ENCODE assay signal across 9 mouse cellular contexts in the genomic region with DNA sequence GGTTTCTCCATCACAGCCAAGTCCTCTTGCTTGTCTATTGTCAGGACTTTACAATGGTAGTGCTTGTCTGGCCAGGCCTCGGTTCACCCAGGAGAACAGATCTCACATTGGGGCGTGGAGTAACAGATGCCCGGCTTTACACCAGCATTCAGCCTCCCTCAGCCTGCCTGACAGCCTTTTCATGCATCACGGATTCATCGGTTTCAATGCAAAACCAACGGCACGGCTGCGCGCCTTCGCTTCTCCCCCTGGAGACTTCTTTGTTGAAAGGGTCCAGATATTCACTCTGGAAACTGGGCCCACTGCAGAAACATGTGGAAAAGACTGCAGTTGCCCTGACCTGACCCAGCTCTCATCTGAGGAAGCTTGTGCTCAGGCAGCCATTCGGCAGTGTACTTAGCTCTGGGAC.
DNase-seq lines count a peak whose midpoint lies in the region; ATAC-seq and TF ChIP-seq lines count a peak whose summit lies in the region.
"Had no signal": no experiment of that assay in that cellular context is flagged by ENCODE, and none has a peak within 500 bp of the region (broad histone marks: within the 10 kb centered on the region; RNA-seq: fewer than 3 reads in every experiment).

No protein-coding gene starts in this region.

- no peaks in the 10 kb centered on the region for H3K27me3 ChIP-seq in embryonic facial prominence, embryonic 11.5 days (ENCODE audit: control insufficient read depth, insufficient read depth, low read length)
- H3K27me3 ChIP-seq in hindbrain, embryonic 15.5 days = no peaks in the 10 kb centered on the region
- H3K27me3 ChIP-seq in neural tube, embryonic 11.5 days (ENCODE audit: control insufficient read depth, insufficient read depth, low read length) = no peaks in the 10 kb centered on the region
- H3K27me3 ChIP-seq: liver, embryonic 12.5 days had no signal

- H3K4me1 ChIP-seq in embryonic facial prominence, embryonic 11.5 days (ENCODE audit: control insufficient read depth, insufficient read depth, low read length) = no peaks in the 10 kb centered on the region
- peaks cover 6% of the 10 kb centered on the region for H3K4me1 ChIP-seq in hindbrain, embryonic 15.5 days (replicated peaks)
- H3K4me1 ChIP-seq in neural tube, embryonic 11.5 days (ENCODE audit: control insufficient read depth, insufficient read depth, low read length) = no peaks in the 10 kb centered on the region
- H3K4me1 ChIP-seq in lung, adult 2 months (ENCODE audit: control insufficient read depth, insufficient read depth, low read length) = no peaks in the 10 kb centered on the region
- H3K4me1 ChIP-seq: liver, embryonic 12.5 days had no signal

- no peaks in the 10 kb centered on the region for H3K9me3 ChIP-seq in embryonic facial prominence, embryonic 11.5 days (replicated peaks; ENCODE audit: control insufficient read depth, low read length)
- no peaks in the 10 kb centered on the region for H3K9me3 ChIP-seq in hindbrain, embryonic 15.5 days
- H3K9me3 ChIP-seq in neural tube, embryonic 11.5 days (ENCODE audit: control insufficient read depth, low read length) = no peaks in the 10 kb centered on the region
- H3K9me3 ChIP-seq: liver, embryonic 12.5 days had no signal

- ATAC-seq in cerebellum, adult (ENCODE audit: insufficient number of reproducible peaks, low FRiP score, low TSS enrichment) = 0 out of 2 replicates have a peak, but pooled peaks have one; percentile 26
- ATAC-seq in embryonic facial prominence, embryonic 11.5 days (replicated peaks; ENCODE audit: insufficient number of reproducible peaks, low FRiP score, low TSS enrichment, low read depth) = peak; percentile 82
- ATAC-seq in hindbrain, embryonic 15.5 days (ENCODE audit: low FRiP score, low read depth) = peak; percentile 93
- ATAC-seq in neural tube, embryonic 11.5 days (ENCODE audit: insufficient read depth, low FRiP score, low TSS enrichment) = peak; percentile 88
- ATAC-seq: liver, embryonic 12.5 days had no signal

- no peaks in the 10 kb centered on the region for H3K36me3 ChIP-seq in embryonic facial prominence, embryonic 11.5 days (replicated peaks; ENCODE audit: control insufficient read depth, insufficient read depth, low read depth, low read length)
- H3K36me3 ChIP-seq in hindbrain, embryonic 15.5 days = no peaks in the 10 kb centered on the region
- H3K36me3 ChIP-seq in neural tube, embryonic 11.5 days (ENCODE audit: control insufficient read depth, insufficient read depth, low read length) = no peaks in the 10 kb centered on the region
- H3K36me3 ChIP-seq: liver, embryonic 12.5 days had no signal

- DNase-seq in cerebellum, postnatal 36 days = no peak
- peak; percentile 41 for DNase-seq in embryonic facial prominence, embryonic 11.5 days (ENCODE audit: low spot score)
- peak; percentile 79 for DNase-seq in neural tube, embryonic 11.5 days (ENCODE audit: low spot score)
- no peak for DNase-seq in lung, adult 2 months
- DNase-seq in c-Kit-positive CD71-positive TER-119-positive erythroid progenitor cells, embryonic 14.5 days (ENCODE audit: low spot score) = no peak
- no peak for DNase-seq in adrenal gland, postnatal 10 days

- H3K4me3 ChIP-seq in embryonic facial prominence, embryonic 11.5 days (ENCODE audit: low read depth, low read length) = no peak overlapping the region
- no peak overlapping the region for H3K4me3 ChIP-seq in hindbrain, embryonic 15.5 days
- H3K4me3 ChIP-seq in neural tube, embryonic 11.5 days (ENCODE audit: low read depth, low read length) = no peak overlapping the region
- H3K4me3 ChIP-seq in lung, adult 2 months (replicated peaks; ENCODE audit: extremely low read depth, low read depth, low read length) = no peak overlapping the region
- H3K4me3 ChIP-seq: liver, embryonic 12.5 days had no signal

- TF ChIP-seq POLR2A in lung, adult 2 months (IDR thresholded peaks at IDR 0.05; ENCODE audit: borderline replicate concordance, extremely low read depth, low read depth, low read length) = no peak

- no peak overlapping the region for H3K4me2 ChIP-seq in embryonic facial prominence, embryonic 11.5 days (ENCODE audit: low read depth, low read length)
- peak overlapping the region; percentile 42 for H3K4me2 ChIP-seq in hindbrain, embryonic 15.5 days
- H3K4me2 ChIP-seq in neural tube, embryonic 11.5 days (ENCODE audit: low read depth) = no peak overlapping the region
- H3K4me2 ChIP-seq: liver, embryonic 12.5 days had no signal

- H3K9ac ChIP-seq in embryonic facial prominence, embryonic 11.5 days (replicated peaks; ENCODE audit: low read length) = 0 out of 2 replicates have a peak overlapping the region, but pooled peaks have one; percentile 6
- H3K9ac ChIP-seq in hindbrain, embryonic 15.5 days = no peak overlapping the region
- H3K9ac ChIP-seq in neural tube, embryonic 11.5 days (ENCODE audit: low read length) = peak overlapping the region; percentile 39; the same call in 1 of the 2 replicates
- H3K9ac ChIP-seq: liver, embryonic 12.5 days had no signal

- H3K27ac ChIP-seq in embryonic facial prominence, embryonic 11.5 days (replicated peaks; ENCODE audit: low read depth, low read length) = 0 out of 2 replicates have a peak overlapping the region, but pooled peaks have one; percentile 52
- H3K27ac ChIP-seq in hindbrain, embryonic 15.5 days (replicated peaks) = peak overlapping the region; percentile 76
- H3K27ac ChIP-seq in neural tube, embryonic 11.5 days (ENCODE audit: low read depth, low read length) = peak overlapping the region; percentile 86
- H3K27ac ChIP-seq: liver, embryonic 12.5 days had no signal

- TF ChIP-seq CTCF in lung, adult 2 months (IDR thresholded peaks at IDR 0.05; ENCODE audit: insufficient read depth, low read length) = no peak

- WGBS in embryonic facial prominence, embryonic 11.5 days = 47% methylated on average over 11 of the region's 11 CpGs
- 11% methylated on average over 11 of the region's 11 CpGs for WGBS in hindbrain, embryonic 15.5 days
- 42% methylated on average over 11 of the region's 11 CpGs for WGBS in neural tube, embryonic 11.5 days
- WGBS in lung, adult 2 months = 92% methylated on average over 11 of the region's 11 CpGs

Comparison
In these comparisons a context has a peak if more than half of its experiments do, and no peak if none do; other contexts are left out.
1. ATAC-seq: peak in every context shown above with its lines; median percentile 93 in hindbrain, embryonic 15.5 days; 88 in neural tube, embryonic 11.5 days; 82 in embryonic facial prominence, embryonic 11.5 days; 26 in cerebellum, adult.
2. DNase-seq: peak in embryonic facial prominence, embryonic 11.5 days (single experiment) and neural tube, embryonic 11.5 days (single experiment); none in cerebellum, postnatal 36 days (0 of 2), lung, adult 2 months (single experiment), c-Kit-positive CD71-positive TER-119-positive erythroid progenitor cells, embryonic 14.5 days (single experiment) and adrenal gland, postnatal 10 days (single experiment).
3. Peak in every context shown above with its lines, with median percentiles within 50 percentile points of each other: H3K27ac ChIP-seq.